Mouse (Mus musculus) adrenal gland, adult (tissue): Measurements from ENCODE around the gene Samd4b.

Source experiments
- DNase-seq, 2 experiments: peaks; one replicate each; pipeline ENCODE4 v3.0.0; 2022 to 2023; ENCODE audit warnings: low spot score in 1 of 2; ENCODE audit not compliant: inconsistent age in 2 of 2

Gene Samd4b

DNA sequence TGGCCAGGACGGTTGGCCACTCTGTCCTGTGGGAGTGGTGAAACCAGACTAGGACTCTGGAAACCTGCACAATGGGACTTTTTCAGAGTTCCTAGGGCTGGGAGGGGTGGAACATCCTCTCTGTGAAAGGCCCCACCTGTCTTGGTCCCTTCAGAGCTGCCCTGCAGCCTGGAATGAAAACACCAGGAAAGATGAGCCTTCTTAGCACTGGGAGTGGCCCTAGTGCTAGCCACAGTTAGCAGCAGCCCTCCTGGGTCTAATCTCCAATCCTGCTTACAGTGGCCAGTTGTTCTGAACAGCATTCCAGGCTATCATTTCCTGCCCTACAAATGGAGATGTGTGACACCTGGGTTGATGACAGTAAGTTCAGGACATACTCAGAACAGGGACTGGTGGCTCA lies 6.1 kb downstream of the Samd4b start:
- DNase-seq, result no peak

DNA sequence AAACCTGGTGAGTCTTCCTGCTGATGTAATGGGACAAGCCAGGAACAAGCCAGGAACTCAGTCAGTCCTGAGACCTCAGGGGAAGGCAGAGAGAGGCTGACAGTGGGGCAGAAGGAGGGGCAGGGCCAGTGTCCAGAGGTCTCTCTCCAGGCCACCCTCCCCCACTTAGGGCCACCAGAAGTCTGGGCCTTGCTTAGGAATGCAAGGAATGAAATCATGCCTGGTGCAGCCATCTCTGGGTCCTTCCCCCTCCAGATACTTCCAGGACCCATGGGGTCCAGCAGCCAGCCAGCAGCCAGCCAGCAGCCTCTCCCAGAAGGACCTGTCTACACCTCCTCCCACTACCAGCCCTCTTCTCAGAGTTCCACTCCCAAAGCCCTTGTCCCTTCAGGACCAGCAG lies 10.3 kb downstream of the Samd4b start:
- DNase-seq, result no peak

DNA sequence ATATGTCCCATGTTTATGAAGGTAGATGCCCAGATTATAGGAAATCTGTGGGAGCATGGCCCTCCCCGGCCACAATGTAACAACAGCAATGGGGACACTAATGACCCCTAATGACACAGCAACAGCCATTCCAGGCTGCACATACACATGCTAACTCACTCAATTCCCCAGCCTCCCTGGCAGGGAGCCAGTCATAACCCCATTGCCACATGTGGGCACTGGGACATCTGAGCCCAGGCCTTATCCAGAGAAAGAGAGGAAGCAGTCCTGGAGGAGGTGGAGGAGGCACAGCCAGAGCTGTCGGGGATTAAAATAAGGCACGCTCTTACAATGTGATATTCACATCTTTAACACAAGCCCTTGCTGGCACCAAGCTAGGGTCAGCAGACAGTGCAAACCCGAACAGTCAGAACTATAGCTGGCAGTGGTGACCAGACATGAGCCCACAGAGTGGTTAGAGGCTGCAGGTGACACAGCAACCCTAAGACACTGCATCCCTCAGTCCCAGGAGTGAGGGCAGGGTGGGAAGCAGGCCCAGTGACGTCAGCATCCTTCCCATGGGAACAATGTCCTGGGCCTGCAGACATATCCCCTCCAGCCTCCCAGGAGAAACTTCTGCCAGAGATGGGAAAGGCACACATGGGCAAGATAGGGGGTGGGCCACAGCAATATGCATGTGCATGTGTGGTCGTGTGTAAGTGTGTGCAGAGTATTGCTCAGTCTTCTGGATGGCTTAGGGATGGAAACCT lies 11.1 kb downstream of the Samd4b start:
- peak; percentile 74 to 85 for DNase-seq

DNA sequence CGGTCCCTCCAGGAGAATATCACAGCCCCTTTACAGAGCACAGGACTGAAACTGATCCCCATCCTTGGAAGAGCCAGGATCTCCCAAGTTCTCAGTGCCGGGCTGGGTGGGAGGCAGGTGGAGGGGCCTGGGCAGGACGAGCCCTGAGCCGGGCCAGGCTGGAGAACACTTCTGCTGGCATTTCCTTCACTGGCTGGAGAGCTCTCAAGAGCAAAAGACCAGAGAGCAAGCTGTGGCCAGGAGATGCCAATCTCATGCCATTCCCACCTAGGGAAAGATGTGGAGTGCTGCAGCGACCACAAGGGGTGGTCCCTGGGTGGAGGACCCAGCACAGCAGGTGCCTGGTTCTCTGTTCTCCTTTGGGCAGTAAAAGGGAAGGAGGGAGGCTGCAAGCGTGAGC lies 12.9 kb downstream of the Samd4b start:
- DNase-seq, result no peak

DNA sequence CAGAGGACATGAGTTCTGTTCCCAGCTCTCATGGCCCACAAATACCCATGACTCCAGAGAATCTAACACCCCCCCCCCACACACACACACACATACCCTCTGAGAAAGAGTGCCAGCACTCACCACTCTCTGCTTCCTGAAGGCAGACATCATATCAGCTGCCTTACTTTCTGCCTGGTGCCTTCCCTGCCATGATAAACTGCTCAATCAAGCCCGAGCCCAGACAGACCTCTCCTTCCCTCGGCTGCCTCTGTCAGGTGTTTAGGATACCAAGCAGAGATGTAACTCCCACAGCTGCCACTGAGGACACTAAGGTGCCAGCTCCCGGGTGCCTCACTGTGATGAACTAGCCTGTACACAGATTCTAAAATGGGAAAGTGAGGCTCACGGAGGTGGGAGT lies 13.5 kb downstream of the Samd4b start:
- DNase-seq, result no peak

DNA sequence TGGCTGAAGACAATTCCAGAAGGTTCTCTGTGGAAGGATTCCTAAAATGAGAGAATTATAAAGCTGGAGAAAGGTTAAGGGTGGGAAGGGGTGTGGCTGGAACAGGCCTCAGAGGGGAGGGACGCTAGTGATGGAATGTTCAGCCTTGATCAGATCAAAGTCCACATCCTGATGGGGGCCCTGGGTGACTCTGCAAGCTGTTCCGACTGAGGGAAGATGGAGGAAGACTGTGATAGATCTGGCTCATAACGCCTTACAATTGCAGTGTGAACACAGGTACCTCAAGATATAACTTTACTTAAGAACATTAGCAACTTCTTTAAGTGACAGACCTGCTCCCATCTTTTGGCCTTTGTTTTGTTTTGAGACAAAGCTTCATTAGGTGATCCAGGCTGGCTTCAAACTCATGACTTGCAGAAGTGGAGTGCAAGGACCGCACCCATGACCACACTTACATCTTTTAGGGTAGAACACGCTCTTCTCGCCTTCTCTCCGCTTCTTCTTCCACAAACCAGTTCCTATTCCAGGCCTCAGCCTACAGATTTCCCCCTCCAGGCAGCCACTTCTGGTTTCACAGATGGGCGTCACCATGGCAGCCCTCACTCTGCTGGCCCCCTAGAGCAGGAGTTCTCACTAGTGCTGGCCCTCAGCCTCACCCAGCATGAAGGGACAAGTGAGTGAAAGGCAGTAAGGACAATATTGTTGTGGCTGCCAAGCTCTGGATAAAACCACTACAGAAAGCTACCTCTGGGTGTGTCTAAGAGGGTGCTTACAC lies 14.2 kb downstream of the Samd4b start:
- peak; percentile 11 to 49 for DNase-seq

DNA sequence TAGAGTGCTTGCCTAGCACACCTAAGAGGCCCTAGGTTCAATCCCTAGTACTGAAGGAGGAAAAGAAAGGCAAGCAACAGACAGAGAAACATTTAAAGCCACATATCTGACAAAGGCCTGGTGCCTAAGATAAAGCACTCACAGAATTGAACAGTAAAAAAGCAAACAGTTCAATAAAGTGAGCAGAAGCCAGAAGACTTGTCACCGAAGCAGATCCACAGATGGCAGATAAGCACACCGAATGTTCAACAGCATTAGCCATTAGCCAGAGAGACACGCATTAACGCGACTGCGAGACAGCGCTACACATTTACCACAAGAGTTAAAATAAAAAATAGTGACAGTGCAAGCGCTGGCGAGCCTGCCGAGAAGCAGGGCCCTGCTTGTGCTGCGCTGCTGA lies 15.1 kb downstream of the Samd4b start:
- peak in 1 of 2 experiments; percentile 9 for DNase-seq

DNA sequence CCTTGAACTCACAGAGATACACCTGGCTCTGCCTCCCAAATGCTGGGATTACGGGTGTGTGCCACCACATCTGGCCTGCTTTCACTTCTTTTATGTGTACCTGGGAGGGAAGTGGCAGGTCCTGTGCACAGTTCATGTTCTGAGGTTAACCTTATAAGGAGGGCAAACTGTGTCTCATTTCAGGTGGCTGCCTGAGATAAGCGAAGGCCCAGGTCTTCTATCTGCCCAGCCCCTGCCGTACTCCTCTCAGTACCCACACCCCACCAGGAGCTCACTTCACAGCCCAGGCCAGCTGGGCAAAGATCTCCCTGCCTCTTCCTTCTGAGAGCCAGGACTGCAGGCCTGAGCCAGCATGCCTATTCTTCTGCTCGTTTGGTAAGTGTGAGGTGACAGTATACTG lies 16.2 kb downstream of the Samd4b start:
- no peak for DNase-seq

DNA sequence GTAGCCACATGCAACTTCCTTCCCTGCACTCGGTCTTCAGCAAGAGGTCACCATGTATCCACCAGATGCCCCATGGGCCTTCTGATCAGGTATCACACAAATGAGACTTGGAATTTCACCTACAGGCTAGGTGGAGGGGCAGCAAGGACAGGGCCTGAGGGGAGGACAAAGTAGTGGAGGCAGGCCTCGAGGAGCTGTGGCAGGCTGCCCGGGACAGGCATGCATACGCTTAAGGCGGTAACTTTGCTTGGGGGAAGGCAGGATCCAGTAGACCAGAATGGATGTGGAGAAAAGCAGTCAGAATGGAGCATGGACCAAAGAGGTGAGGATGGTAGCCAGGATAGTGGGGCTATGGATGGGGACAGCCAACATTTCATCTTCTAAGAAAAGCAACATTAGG lies 18.1 kb downstream of the Samd4b start:
- DNase-seq, result no peak

DNA sequence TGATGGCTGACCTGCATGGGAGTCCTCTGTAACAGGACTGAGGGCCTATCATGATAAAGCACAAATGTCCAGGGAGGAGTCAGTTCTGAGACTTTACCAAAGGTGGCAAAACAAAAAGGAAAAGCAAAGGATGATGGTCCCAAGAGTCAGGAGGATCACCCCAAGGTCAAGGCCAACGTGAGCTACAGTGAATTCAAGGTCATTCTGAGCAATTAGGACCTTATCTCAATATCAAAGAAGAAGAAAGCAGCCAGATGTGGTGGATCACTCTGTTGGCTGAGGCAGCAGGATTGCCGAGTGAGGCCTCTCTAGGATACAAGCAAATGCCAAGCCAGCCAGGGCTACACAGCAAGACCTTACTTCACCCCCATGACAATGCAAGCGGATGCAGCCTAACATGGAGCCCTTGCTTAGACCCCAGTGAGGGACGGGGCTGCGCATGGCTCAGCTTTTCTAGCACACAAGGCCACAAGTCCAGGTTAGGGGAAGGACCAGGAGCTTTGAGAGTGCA lies 19.3 kb downstream of the Samd4b start:
- DNase-seq, result peak; percentile 56 to 73

DNA sequence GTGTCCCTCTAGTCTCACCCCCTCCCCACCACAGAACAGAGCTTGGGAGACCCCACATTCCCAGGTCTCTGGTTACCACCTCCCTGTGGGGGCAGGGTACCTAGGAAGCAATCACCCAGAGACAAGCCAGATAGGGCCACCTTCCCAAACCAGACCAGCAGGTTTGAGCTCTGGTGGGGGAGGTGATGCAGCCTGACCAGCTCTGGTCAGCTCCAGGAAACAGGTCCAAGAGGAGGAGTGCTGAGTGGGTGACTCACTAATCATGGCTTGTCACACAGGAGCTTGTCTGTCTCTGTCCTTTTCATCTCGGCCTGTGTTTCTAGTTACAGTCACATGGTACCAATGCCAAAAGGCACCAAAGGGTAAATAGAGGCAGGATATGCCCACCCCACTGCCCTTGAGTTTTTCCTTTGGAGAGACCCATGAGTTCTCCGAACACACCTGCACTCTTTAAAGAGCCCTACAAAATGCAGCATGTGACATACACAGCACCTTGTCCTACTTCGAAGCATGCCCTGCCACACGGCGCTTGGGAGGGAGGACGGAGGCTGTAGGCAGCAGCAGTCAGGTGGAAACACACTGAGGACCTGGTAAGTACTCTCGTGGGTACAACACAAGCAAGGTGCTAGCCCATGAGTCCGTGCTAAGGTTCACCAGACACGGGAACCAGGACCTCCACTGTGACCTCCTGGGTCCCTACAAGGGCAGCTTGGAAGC lies 20.0 kb downstream of the Samd4b start:
- DNase-seq, result peak; percentile 64 to 84

DNA sequence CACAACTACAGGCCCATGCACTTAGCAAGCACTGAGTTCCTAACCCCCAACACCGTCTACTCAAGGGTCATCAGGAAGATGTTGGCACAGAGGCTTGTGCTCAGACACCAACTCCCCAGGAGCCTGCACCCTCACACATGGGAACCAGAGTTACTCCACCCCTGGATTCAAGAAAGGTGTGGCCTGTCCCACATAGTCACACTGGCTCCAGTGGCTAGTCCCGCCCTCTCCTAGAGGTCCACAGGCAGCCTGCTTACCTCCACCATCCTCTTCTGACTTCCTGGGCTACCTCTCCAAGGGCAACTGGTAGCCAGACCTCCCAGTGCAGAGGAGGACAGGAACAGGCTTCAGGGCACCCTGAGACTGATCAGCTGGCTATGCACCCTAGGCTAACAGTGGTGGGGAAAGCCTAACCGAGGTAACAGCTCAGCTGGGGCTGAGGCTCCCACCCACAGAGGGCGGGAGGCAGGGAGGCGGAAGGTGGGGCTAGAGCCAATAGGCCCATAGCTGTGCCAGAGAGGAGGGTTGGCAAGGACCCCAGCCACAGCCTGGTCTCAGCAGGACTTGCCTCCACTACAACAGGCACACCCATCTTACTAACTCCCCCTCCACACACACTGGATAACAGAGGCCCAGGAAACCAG lies 21.6 kb downstream of the Samd4b start:
- DNase-seq, result no peak

DNA sequence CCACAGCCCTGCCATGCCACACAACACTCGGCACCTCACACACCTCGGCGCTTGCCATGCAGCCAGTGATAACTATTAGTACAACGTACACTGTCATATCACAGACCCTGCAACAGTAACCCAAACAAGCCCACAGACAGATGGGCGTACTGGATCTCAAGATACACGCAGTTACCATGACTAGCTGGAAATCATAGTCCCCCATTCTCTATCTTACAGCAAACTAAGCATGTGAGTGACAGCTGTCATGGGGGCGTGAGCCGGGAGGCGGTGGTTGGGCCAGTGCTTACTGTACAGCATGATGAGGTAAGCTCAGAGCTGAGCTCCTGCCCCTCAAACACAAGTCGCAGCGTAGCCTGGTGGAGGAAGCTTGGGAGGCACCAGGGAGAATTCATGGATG lies 22.3 kb downstream of the Samd4b start:
- DNase-seq, result no peak

DNA sequence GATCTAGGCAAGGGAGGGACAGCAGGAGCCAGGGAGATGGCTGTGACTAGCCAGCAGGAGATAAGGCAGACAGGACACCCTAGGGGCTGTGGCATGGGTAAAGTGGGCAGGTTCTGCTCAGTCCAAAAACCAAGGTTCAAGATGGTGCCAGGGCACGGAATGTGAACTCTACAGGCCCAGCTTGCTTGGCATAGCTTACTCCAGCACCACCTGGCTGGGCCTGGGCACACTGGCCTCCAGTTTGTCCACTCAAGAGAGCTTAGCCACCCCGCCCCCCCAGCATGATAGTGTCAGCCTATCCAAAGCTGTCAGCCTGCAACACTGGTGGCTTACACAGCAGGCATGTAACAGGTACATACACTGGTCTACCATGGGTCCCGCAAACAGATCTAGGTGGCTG lies 24.7 kb downstream of the Samd4b start:
- no peak for DNase-seq

DNA sequence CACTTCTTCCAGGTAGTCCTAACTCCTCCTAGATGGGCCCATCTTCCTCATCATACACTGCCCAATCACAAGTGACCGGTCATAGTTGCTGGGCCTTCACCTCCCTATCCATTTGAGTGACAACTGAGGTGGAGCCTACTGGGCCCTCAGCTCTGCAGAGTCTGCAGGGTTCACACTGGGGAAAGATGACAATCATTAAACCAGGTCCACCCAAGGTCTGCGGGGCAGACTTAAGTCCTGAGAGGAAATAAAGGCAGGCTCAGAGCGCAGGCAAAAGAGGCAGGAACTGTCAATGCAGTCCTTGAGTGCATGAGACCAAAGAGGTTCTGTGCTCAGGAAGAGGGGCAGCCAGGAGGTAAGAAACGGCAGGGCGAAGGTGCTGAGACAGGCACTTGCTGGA lies 25.3 kb downstream of the Samd4b start:
- no peak for DNase-seq

DNA sequence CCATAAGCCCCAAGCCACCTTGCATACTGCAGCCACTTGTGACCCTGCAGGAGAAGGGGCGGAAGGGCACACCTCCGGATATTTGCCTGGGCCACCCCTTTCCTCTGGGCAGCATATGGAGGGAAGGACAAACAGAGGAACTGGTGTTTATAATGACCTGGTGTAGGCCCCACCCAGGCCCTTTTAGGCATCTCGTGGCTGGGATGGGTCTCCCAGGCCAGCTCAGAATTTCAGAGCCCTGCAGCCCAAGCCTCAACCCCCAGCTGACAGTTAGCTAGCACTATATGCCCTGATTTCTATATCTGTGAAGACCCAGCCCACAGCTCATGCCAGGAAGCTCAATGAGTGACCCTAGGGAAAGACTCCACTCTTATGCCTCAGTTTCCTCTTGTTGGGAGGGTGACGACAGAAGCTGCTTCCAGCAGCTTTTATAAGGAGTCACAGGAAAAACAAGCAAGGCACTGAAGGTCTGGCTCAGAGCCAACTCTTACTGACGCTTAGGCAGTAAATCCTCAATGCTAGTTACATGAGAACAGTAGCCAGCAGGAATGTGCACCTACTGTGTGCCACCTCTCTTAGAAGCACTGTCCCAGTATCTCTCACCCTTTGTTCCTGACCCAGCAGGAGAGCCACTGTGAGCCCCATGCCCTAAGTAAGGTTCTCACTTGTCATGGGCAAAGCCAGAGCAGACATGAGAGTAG lies 26.8 kb downstream of the Samd4b start:
- peak; percentile 61 to 87 for DNase-seq

DNA sequence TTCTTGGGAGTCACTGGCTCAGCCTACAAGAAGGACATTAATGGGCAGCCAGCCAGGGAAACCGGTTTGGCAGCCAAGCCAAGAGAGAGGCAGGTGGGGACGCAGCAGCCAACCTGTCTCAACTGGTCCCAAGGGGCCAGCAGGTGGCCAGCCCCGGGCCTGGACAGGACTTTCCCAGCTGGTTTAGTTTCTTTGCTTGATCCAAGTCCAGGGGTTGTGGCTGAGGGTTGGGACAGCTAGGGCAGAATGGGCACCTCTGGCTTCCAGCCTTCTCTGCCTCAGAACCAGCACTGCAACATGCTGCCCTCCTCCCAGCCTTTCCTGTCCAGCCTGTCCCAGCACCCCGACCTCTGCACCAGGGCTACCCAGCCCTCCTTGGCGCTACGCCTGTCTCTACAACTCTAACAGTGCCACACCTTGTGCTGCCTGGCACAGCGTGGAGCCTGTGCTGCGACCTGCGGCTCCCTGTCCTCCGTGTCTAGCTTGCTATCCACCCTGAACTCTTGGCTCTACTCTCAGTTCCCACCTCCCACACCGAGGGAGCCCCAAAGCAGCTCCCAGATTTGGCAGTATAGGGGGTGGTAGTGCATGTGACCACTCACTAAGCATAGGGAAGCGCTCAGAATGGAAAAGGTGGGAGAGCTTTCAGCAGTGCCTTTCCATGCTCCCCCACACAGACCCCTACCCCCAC lies 27.5 kb downstream of the Samd4b start:
- DNase-seq, result peak; percentile 43 to 83

DNA sequence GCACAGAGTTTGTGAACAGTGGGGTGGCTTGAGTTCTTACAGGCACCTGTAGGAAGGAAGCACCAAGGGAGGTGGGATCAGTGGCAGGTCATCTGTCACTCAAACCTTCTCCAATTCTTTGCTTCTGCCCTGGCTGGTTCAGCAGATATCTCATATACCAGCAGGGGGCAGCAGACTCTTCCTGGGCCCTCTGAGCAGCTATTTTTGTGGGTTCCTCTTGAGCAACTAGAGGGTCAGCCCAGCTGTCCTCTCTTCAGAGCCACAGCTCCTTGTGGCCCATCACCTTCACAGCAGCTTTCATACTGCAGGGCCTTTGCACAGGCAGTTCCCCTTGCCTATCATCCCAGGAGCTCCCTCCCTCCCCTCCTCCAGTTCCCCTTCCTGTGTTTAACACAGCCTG lies 29.7 kb downstream of the Samd4b start:
- peak; percentile 66 to 88 for DNase-seq

DNA sequence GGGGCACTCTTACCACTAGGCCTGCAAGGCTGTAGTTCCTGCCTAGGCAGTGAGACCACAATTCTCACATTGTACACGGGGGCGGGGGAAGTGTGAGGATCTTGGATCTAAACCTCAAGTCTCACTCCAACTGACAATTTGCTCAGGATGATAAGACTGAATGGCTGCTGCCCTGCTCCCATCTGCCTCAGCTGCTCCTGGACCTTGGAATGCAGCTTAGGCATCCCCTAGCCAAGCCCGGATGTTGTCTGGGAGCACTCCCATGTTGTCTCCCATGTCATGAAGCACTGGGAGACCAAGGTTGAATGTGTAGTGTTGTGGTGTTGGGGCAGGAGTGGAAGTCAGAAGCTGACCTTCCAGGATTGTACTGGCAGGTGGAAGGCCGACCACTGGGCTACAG lies 30.4 kb downstream of the Samd4b start:
- no peak for DNase-seq

DNA sequence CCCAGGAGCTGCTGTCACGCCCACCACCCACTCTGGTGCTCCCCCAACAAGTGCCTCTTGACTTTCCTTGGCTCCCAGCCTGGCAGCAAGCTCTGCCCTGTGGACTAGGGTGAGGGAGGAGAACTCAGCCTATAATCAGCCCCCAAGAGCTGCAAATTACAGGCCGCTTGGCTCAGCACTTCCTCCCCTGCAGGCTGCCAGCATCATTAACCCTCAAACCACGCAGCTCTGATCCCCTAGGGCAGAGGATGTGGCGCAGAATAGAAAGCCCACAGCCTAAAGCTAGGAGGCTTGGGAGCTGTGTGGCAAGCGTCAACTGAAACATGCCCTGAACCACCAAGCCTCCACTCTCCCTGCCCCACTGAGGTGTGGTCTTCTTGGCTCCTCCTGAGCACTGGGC lies 32.5 kb downstream of the Samd4b start:
- DNase-seq, result no peak
